Mouse (Mus musculus): ENCODE measurements around the gene H2al1j.
"Not testable (repeated sequence)": the region's sequence is repeated elsewhere in the genome, so short reads cannot be mapped to it uniquely, and the experiment has no call there.

GRCm38 (mm10) chrX:11302132-11302531 is 25.5 kb upstream of the H2al1j start, which contains the start of gene H2al1b:
- TF ChIP-seq HCFC1 (IDR thresholded peaks at IDR 0.05; ENCODE audit: low read depth, low read length); CTCF (IDR thresholded peaks at IDR 0.05 in 2 of 3, conservative IDR thresholded peaks at IDR 0.05 in 1 of 3; ENCODE audit: control insufficient read depth in 1 of 3, insufficient read depth in 1 of 3, low read depth in 2 of 3, low read length in 3 of 3, poor library complexity in 1 of 3, severe bottlenecking in 1 of 3); POLR2A (IDR thresholded peaks at IDR 0.05; ENCODE audit: control insufficient read depth in 1 of 2, insufficient read depth in 1 of 2, low read depth in 1 of 2, low read length in 2 of 2, poor library complexity in 1 of 2); SMC3 (IDR thresholded peaks at IDR 0.05; ENCODE audit: low read depth, low read length); EP300 (IDR thresholded peaks at IDR 0.05; ENCODE audit: low read depth in 1 of 2, low read length in 2 of 2); RCOR1 (IDR thresholded peaks at IDR 0.05; ENCODE audit: low read depth, low read length); BHLHE40 (IDR thresholded peaks at IDR 0.05; ENCODE audit: borderline replicate concordance, low read depth, low read length); MAFK (IDR thresholded peaks at IDR 0.05; ENCODE audit: borderline replicate concordance, low read depth, low read length); E2F4 (IDR thresholded peaks at IDR 0.05; ENCODE audit: borderline replicate concordance, low read depth, low read length); MAZ (IDR thresholded peaks at IDR 0.05; ENCODE audit: low read depth, low read length); NELFE (IDR thresholded peaks at IDR 0.05; ENCODE audit: low read depth, low read length); ZMIZ1 (IDR thresholded peaks at IDR 0.05; ENCODE audit: low read depth, low read length); RAD21 (IDR thresholded peaks at IDR 0.05; ENCODE audit: low read depth, low read length): not testable (repeated sequence)
